Mouse (Mus musculus): ENCODE results near the gene Mthfr. TPM values are rescaled to one million over a fixed set of nuclear protein-coding genes. Genes with fewer than 3 reads are reported as not detected.
A peak's percentile ranks its signal among the peaks of the same experiment; 100 is the strongest.

Mthfr gene
- polyA plus RNA-seq, 1 experiment from 2014 or later, result 17.3 TPM

- Histone ChIP-seq H3K4me3 (replicated peaks) (no peak overlapping the region), H3K27ac (replicated peaks) (no peak overlapping the region), H3K27me3 (replicated peaks) (no peaks in the 10 kb centered on the region), H3K9ac (replicated peaks) (no peak overlapping the region), H3K36me3 (no peaks in the 10 kb centered on the region), H3K9me3 (replicated peaks) (no peaks in the 10 kb centered on the region), H3K4me1 (peaks cover 9% of the 10 kb centered on the region; the same call in 1 of the 2 replicates), H3K4me2 (no peak overlapping the region)
- ATAC-seq (ENCODE audit: low FRiP score), result no peak
- 52% methylated on average over 5 of the region's 5 CpGs for WGBS
Observed at GRCm38 (mm10) chr4:148071508-148071907, 32.6 kb downstream of the Mthfr start.

- Histone ChIP-seq H3K4me1 (peaks cover 9% of the 10 kb centered on the region; the same call in 1 of the 2 replicates), H3K36me3 (no peaks in the 10 kb centered on the region), H3K9me3 (replicated peaks) (no peaks in the 10 kb centered on the region), H3K27me3 (replicated peaks) (no peaks in the 10 kb centered on the region), H3K27ac (replicated peaks) (peak overlapping the region; percentile 37; the same call in 1 of the 2 replicates), H3K4me2 (peak overlapping the region; percentile 55), H3K9ac (replicated peaks) (no peak overlapping the region), H3K4me3 (replicated peaks) (peak overlapping the region; percentile 27)
- ATAC-seq (ENCODE audit: low FRiP score), result no peak
- WGBS, result 49% methylated on average over 17 of the region's 17 CpGs
Observed at GRCm38 (mm10) chr4:148074521-148075189, 35.8 kb downstream of the Mthfr start.

- ATAC-seq (ENCODE audit: low FRiP score), result peak; percentile 36; the same call in 1 of the 2 replicates
- H3K9me3 ChIP-seq (replicated peaks), result no peaks in the 10 kb centered on the region
- 39% methylated on average over 21 of the region's 21 CpGs for WGBS
- H3K4me1 ChIP-seq, result peaks cover 9% of the 10 kb centered on the region; the same call in 1 of the 2 replicates
- H3K27me3 ChIP-seq (replicated peaks), result no peaks in the 10 kb centered on the region
- H3K36me3 ChIP-seq, result no peaks in the 10 kb centered on the region
- H3K4me3 ChIP-seq (replicated peaks), result peak overlapping the region; percentile 27
- H3K27ac ChIP-seq (replicated peaks), result peak overlapping the region; percentile 37; the same call in 1 of the 2 replicates
- no peak overlapping the region for H3K9ac ChIP-seq (replicated peaks)
- H3K4me2 ChIP-seq, result peak overlapping the region; percentile 55
Observed at GRCm38 (mm10) chr4:148075259-148075658, 36.4 kb downstream of the Mthfr start.

GRCm38 (mm10) chr4:148075881-148076280, 37.0 kb downstream of the Mthfr start:
- H3K9ac ChIP-seq (replicated peaks), result no peak overlapping the region
- ATAC-seq (ENCODE audit: low FRiP score), result no peak
- H3K4me2 ChIP-seq, result no peak overlapping the region
- H3K9me3 ChIP-seq (replicated peaks), result no peaks in the 10 kb centered on the region
- H3K27ac ChIP-seq (replicated peaks), result no peak overlapping the region
- H3K4me3 ChIP-seq (replicated peaks), result no peak overlapping the region
- H3K36me3 ChIP-seq, result no peaks in the 10 kb centered on the region
- H3K4me1 ChIP-seq, result peaks cover 9% of the 10 kb centered on the region; the same call in 1 of the 2 replicates
- WGBS, result 92% methylated on average over 6 of the region's 6 CpGs
- no peaks in the 10 kb centered on the region for H3K27me3 ChIP-seq (replicated peaks)

GRCm38 (mm10) chr4:148079212-148079611, 40.3 kb downstream of the Mthfr start:
- H3K27ac ChIP-seq (replicated peaks), result no peak overlapping the region
- 70% methylated on average over 6 of the region's 6 CpGs for WGBS
- no peaks in the 10 kb centered on the region for H3K27me3 ChIP-seq (replicated peaks)
- H3K36me3 ChIP-seq, result no peaks in the 10 kb centered on the region
- peaks cover 20% of the 10 kb centered on the region for H3K4me1 ChIP-seq
- H3K4me3 ChIP-seq (replicated peaks), result no peak overlapping the region
- H3K9me3 ChIP-seq (replicated peaks), result no peaks in the 10 kb centered on the region
- ATAC-seq (ENCODE audit: low FRiP score), result no peak
- H3K4me2 ChIP-seq, result no peak overlapping the region
- no peak overlapping the region for H3K9ac ChIP-seq (replicated peaks)

- WGBS, result 87% methylated on average over 8 of the region's 8 CpGs
- H3K4me2 ChIP-seq, result no peak overlapping the region
- no peaks in the 10 kb centered on the region for H3K9me3 ChIP-seq (replicated peaks)
Observed at GRCm38 (mm10) chr4:148079944-148080596, 41.2 kb downstream of the Mthfr start.

GRCm38 (mm10) chr4:148080597-148080973, 41.7 kb downstream of the Mthfr start:
- H3K9ac ChIP-seq (replicated peaks), result no peak overlapping the region
- peaks cover 14% of the 10 kb centered on the region for H3K4me1 ChIP-seq
- H3K4me3 ChIP-seq (replicated peaks), result no peak overlapping the region
- no peaks in the 10 kb centered on the region for H3K27me3 ChIP-seq (replicated peaks)
- no peak overlapping the region for H3K27ac ChIP-seq (replicated peaks)
- 79% methylated on average over 1 of the region's 1 CpGs for WGBS
- no peaks in the 10 kb centered on the region for H3K36me3 ChIP-seq
- no peak for ATAC-seq (ENCODE audit: low FRiP score)
- H3K4me2 ChIP-seq, result no peak overlapping the region
- H3K9me3 ChIP-seq (replicated peaks), result no peaks in the 10 kb centered on the region

More at GRCm38 (mm10) chr4:148079944-148080596, 41.2 kb downstream of the Mthfr start:
- no peaks in the 10 kb centered on the region for H3K36me3 ChIP-seq
- H3K27ac ChIP-seq (replicated peaks), result no peak overlapping the region
- peaks cover 19% of the 10 kb centered on the region for H3K4me1 ChIP-seq
- H3K4me3 ChIP-seq (replicated peaks), result no peak overlapping the region
- no peak overlapping the region for H3K9ac ChIP-seq (replicated peaks)
- no peaks in the 10 kb centered on the region for H3K27me3 ChIP-seq (replicated peaks)
- no peak for ATAC-seq (ENCODE audit: low FRiP score)

- Histone ChIP-seq H3K9me3 (replicated peaks) (no peaks in the 10 kb centered on the region), H3K4me3 (replicated peaks) (no peak overlapping the region), H3K27ac (replicated peaks) (no peak overlapping the region), H3K9ac (replicated peaks) (no peak overlapping the region), H3K4me2 (no peak overlapping the region), H3K27me3 (replicated peaks) (no peaks in the 10 kb centered on the region), H3K4me1 (peaks cover 14% of the 10 kb centered on the region), H3K36me3 (no peaks in the 10 kb centered on the region)
- 95% methylated on average over 10 of the region's 10 CpGs for WGBS
- no peak for ATAC-seq (ENCODE audit: low FRiP score)
Observed at GRCm38 (mm10) chr4:148081201-148081600, 42.3 kb downstream of the Mthfr start.

GRCm38 (mm10) chr4:148082257-148083044, 43.6 kb downstream of the Mthfr start:
- ATAC-seq (ENCODE audit: low FRiP score), result no peak
- H3K27me3 ChIP-seq (replicated peaks), result no peaks in the 10 kb centered on the region
- no peaks in the 10 kb centered on the region for H3K9me3 ChIP-seq (replicated peaks)
- H3K27ac ChIP-seq (replicated peaks), result no peak overlapping the region
- H3K36me3 ChIP-seq, result no peaks in the 10 kb centered on the region
- H3K4me3 ChIP-seq (replicated peaks), result no peak overlapping the region
- no peak overlapping the region for H3K4me2 ChIP-seq
- whole genome bisulfite sequencing, result 52% methylated on average over 12 of the region's 12 CpGs
- no peak overlapping the region for H3K9ac ChIP-seq (replicated peaks)
- H3K4me1 ChIP-seq, result peaks cover 24% of the 10 kb centered on the region

- Histone ChIP-seq H3K36me3 (no peaks in the 10 kb centered on the region), H3K4me3 (replicated peaks) (no peak overlapping the region), H3K4me2 (no peak overlapping the region), H3K27me3 (replicated peaks) (no peaks in the 10 kb centered on the region), H3K9ac (replicated peaks) (no peak overlapping the region), H3K4me1 (peaks cover 32% of the 10 kb centered on the region), H3K27ac (replicated peaks) (no peak overlapping the region), H3K9me3 (replicated peaks) (no peaks in the 10 kb centered on the region)
- no peak for ATAC-seq (ENCODE audit: low FRiP score)
- 64% methylated on average over 21 of the region's 21 CpGs for WGBS
Observed at GRCm38 (mm10) chr4:148083176-148083899, 44.5 kb downstream of the Mthfr start.

GRCm38 (mm10) chr4:148084261-148084714, 45.4 kb downstream of the Mthfr start:
- Histone ChIP-seq H3K4me2 (no peak overlapping the region), H3K9ac (replicated peaks) (no peak overlapping the region), H3K4me1 (peaks cover 37% of the 10 kb centered on the region), H3K9me3 (replicated peaks) (no peaks in the 10 kb centered on the region), H3K4me3 (replicated peaks) (no peak overlapping the region), H3K27me3 (replicated peaks) (no peaks in the 10 kb centered on the region), H3K36me3 (no peaks in the 10 kb centered on the region), H3K27ac (replicated peaks) (no peak overlapping the region)
- WGBS, result 21% methylated on average over 7 of the region's 8 CpGs
- no peak for ATAC-seq (ENCODE audit: low FRiP score)
